Mouse (Mus musculus) bone marrow macrophage, adult 2 months (primary cell): ENCODE measurements around the gene Mapk8ip3.

Experiments
- CTCF ChIP-seq: IDR thresholded peaks from 2 replicates; pipeline ENCODE4 v1.5.1; 2012; ENCODE audit warnings: low read depth, mild to moderate bottlenecking, low read length, moderate library complexity
- POLR2A ChIP-seq: IDR thresholded peaks from 2 replicates; pipeline ENCODE4 v1.6.1; 2012; ENCODE audit warnings: mild to moderate bottlenecking, low read depth, low read length, borderline replicate concordance

DNA sequence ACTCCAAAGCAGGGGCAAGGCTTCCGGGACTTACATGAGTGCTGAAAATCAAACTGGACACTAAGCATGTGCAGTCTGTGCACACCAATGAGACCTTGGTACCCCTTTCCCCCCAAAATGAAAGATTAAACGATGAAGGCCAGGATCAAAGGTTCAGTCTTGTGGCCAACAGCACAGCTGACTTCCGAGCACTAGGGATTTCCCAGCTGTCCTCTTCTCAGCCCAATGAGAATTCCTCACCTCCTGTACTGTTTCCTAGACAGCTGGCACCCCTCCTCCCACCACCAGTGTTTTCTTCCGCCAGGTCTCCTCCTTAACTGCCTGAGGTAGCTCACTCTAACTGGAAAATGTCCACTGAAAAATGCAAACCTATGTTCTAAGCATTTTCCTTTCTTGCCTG is 3.6 kb downstream of the Mapk8ip3 start:
- TF ChIP-seq CTCF (no peak), POLR2A (no peak)
